Mouse (Mus musculus): ENCODE results near the gene Crip2.

The Crip2 gene

GRCm38 (mm10) chr12:113147481-113147880 lies 7.4 kb downstream of the Crip2 start:
- DNase-seq (ENCODE audit: low spot score in 2 of 2) = no peak

DNA sequence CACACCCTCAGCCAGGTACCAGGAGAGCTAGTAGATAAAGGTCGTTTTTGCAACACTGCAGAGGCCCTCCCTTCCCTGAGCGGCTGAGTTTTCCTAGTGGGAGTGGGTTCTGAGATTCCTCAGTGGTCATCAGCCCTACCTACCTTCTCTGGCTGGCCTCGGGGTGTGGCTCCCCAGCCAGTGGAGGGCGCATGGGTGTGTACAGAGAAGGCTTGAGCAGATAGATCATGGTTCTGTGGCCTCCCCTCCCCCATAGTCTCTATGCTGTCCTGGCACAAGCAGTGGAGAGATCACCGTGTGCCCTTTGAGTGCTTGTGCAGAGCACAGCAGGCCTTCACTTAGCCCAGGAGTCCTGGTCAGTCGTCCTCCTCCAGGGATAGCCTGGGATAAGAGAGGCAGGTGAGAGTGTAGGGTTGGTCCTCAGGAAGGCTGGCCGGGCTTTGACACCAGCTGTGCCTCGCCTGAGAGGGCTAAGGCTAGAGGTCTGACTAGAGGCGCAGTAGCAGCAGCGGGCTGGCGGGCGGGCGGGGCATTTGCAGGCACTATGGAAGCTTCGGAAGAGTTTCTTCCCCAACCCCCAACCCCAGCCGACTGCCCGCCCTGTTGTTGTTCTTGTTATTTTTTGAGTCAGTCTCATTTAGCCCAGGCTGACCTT lies 8.5 kb downstream of the Crip2 start:
- DNase-seq (ENCODE audit: low spot score in 2 of 2) = peak in 1 of 2 experiments; percentile 82

- no peak for DNase-seq (ENCODE audit: low spot score in 2 of 2)
Observed at GRCm38 (mm10) chr12:113149341-113149740, 9.3 kb downstream of the Crip2 start.

DNA sequence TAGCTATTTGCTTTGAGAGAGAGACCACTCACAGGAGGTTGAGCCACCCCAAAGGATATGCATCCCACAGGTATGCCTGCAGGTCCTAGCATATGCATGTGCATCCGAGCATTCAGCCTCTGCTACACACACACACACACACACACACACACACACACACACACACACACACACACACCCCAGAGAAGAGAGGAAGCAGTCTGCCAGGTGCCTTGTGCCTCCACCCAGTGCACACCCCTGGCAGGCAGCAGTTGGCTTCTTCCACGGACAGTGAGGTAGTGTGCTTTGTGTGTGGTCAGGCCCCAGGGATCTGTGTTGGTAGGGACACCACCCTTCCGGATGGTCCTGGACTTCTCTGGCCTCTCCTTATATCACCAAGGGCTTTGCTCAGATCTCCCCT lies 9.9 kb downstream of the Crip2 start:
- DNase-seq (ENCODE audit: low spot score in 2 of 2) = peak in 1 of 2 experiments; percentile 59

DNA sequence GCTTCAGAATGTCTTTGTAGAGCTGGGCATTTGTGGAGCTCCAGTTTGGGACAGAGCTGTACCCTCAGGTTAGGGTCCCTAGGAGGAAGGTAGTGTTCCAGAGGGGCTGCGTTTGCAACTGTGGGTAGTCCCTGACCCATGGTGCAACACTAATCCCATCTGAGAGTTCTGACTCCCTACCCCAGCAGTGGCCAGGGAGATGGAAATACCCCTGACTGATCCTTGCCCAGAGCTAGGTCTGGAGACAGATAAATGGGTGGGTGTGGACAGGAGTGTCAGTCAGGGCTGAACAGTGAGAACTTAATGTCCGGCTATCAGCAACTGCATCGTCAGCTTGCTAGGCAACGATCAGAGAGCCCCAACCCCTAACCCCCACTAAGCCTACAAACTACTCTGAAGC lies 10.6 kb downstream of the Crip2 start:
- DNase-seq (ENCODE audit: low spot score in 2 of 2) = no peak

GRCm38 (mm10) chr12:113151046-113151445 lies 11.0 kb downstream of the Crip2 start:
- no peak for DNase-seq (ENCODE audit: low spot score in 2 of 2)

GRCm38 (mm10) chr12:113151661-113152271 lies 11.7 kb downstream of the Crip2 start:
- peak in 1 of 2 experiments; percentile 63 for DNase-seq (ENCODE audit: low spot score in 2 of 2)

- peak in 1 of 2 experiments; percentile 62 for DNase-seq (ENCODE audit: low spot score in 2 of 2)
Observed at GRCm38 (mm10) chr12:113152272-113152661, 12.2 kb downstream of the Crip2 start.

- DNase-seq (ENCODE audit: low spot score in 2 of 2) = no peak
Observed at GRCm38 (mm10) chr12:113152991-113153525, 13.0 kb downstream of the Crip2 start.

DNA sequence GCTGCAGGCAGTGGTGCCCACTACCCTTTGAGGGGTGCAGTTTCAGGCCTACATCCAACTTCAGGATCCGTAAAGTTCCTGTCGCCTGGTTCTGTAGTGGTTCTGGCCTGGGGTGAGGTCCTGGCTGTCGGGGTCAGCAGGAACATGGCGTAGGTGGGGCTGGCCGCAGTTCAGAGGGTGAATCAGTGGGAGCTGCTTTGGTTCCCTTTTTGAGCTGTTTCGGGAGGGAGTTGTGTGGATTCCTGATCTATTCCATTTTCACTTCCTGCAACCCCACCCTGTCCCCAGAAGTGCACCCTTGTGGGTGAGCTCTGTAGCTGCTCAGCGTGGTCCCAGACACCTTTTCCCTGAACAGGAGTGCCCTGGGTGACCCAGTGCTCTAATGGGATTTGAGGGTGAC lies 13.9 kb downstream of the Crip2 start:
- DNase-seq (ENCODE audit: low spot score in 2 of 2) = no peak

DNA sequence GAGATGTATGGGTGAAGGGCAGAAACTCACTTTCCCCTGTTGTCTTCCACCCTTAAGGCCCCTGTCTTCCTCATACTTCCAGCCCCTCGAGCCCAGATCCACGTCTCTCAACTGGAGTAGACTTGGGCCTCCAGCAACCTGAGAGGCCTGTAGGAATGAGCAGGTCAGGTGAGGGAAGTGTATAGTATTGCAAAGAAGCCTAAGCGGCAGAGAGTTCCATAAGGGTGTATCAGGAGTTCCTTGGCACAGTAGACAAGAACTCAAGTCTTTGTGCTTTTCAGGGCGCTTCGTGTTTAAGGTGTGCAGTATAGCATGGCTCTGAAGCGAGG lies 14.7 kb downstream of the Crip2 start:
- DNase-seq (ENCODE audit: low spot score in 2 of 2) = no peak

GRCm38 (mm10) chr12:113155076-113155771 lies 15.2 kb downstream of the Crip2 start:
- DNase-seq (ENCODE audit: low spot score in 2 of 2) = peak in 1 of 2 experiments; percentile 63

- DNase-seq (ENCODE audit: low spot score in 2 of 2) = peak; percentile 99 to 100
Observed at GRCm38 (mm10) chr12:113155887-113156539, 16.0 kb downstream of the Crip2 start, which contains the start of gene Tedc1. TSS of gene Tedc1 (plus strand) at chr12:113156421.

DNA sequence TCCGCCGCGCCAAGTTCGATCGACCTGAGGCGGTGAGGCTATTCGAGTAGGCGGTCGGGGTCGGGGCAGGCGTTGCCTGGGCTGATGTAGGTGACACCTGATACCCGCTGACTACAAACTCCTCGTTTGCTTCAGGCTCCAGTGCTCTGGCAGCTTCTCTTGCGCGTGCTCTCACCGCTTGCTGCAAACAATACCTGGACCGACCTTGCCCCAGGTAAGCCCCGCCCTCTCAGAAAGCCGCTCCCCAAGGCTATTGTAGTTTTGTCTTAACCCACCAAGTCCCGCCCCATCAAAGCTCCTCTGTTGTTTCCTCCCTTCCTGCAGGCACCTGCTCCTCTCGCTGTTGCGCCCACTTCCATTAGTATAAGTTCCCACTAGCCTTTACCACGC lies 16.5 kb downstream of the Crip2 start:
- no peak for DNase-seq (ENCODE audit: low spot score in 2 of 2)

GRCm38 (mm10) chr12:113157002-113157401 lies 17.0 kb downstream of the Crip2 start:
- peak in 1 of 2 experiments; percentile 28 for DNase-seq (ENCODE audit: low spot score in 2 of 2)

- DNase-seq (ENCODE audit: low spot score in 2 of 2) = no peak
Observed at GRCm38 (mm10) chr12:113157521-113157920, 17.5 kb downstream of the Crip2 start.

- DNase-seq (ENCODE audit: low spot score in 2 of 2) = no peak
Observed at GRCm38 (mm10) chr12:113157971-113158370, 17.9 kb downstream of the Crip2 start.

GRCm38 (mm10) chr12:113163561-113164006 lies 23.5 kb downstream of the Crip2 start:
- no peak for DNase-seq (ENCODE audit: low spot score in 2 of 2)

- DNase-seq (ENCODE audit: low spot score in 2 of 2) = peak; percentile 45 to 65
Observed at GRCm38 (mm10) chr12:113168031-113168536, 28.0 kb downstream of the Crip2 start.

- no peak for DNase-seq (ENCODE audit: low spot score in 2 of 2)
Observed at GRCm38 (mm10) chr12:113176960-113177725, 37.1 kb downstream of the Crip2 start.

DNA sequence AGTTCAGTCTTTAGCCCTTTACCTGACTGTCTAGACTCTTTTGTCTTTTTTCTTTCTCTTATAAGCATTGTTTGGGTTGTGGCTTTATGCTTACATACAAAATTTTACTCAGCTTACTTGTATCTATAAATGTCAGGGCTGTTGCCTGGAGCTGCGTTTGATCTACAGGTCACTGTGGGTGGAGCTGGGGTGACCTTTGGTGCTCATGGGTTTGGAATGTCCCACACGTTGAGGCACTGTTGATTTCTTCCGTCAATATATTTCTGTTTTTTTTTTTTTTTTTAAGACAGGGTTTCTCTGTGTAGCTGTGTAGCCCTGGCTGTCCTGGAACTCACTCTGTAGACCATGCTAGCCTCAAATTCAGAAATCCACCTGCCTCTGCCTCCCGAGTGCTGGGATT lies 41.0 kb downstream of the Crip2 start:
- no peak for DNase-seq (ENCODE audit: low spot score in 2 of 2)
